Mouse (Mus musculus) ES-E14 (cell line): ENCODE results near the gene Prr22. TPM values are rescaled to one million over a fixed set of nuclear protein-coding genes. Genes with fewer than 3 reads are reported as not detected.

Source experiments
- DNase-seq: peaks from one replicate; pipeline ENCODE4 v3.0.0-alpha.2; 2013; ENCODE audit warnings: low read depth, low spot score
- H3K27ac ChIP-seq: 2 replicates; pipeline ENCODE4 v1.5.1; 2012; ENCODE audit warnings: low read depth, mild to moderate bottlenecking, low read length, moderate library complexity, mixed read lengths; ENCODE audit not compliant: poor library complexity, insufficient read depth, severe bottlenecking
- H3K36me3 ChIP-seq: 2 replicates; pipeline ENCODE4 v1.6.1; 2012; ENCODE audit warnings: mild to moderate bottlenecking, low read length, moderate library complexity, mixed read lengths; ENCODE audit not compliant: control insufficient read depth, poor library complexity, insufficient read depth, severe bottlenecking
- H3K4me1 ChIP-seq, 2 experiments: fragments of 150-350 bp in 1 of 2; sonication (generic) in 1 of 2; 2 replicates each; pipeline ENCODE4 v1.6.1; 2012; ENCODE audit warnings: low read length in 2 of 2, mild to moderate bottlenecking in 1 of 2, mixed read lengths in 1 of 2; ENCODE audit not compliant: control insufficient read depth in 2 of 2, insufficient read depth in 2 of 2, poor library complexity in 1 of 2
- H3K4me3 ChIP-seq, 2 experiments: fragments of 150-350 bp in 1 of 2; sonication (generic) in 1 of 2; 2 replicates each; pipeline ENCODE4 v1.5.1; 2012; ENCODE audit warnings: low read length in 2 of 2, low read depth in 1 of 2, mild to moderate bottlenecking in 1 of 2, mixed read lengths in 1 of 2; ENCODE audit not compliant: insufficient read depth in 1 of 2, poor library complexity in 1 of 2, severe bottlenecking in 1 of 2
- H3K9ac ChIP-seq: 2 replicates; pipeline ENCODE4 v1.6.1; 2012; ENCODE audit warnings: low read depth, mild to moderate bottlenecking, low read length, mixed read lengths; ENCODE audit not compliant: poor library complexity, insufficient read depth, severe bottlenecking
- H3K9me3 ChIP-seq: fragments of 150-350 bp; sonication (generic); 2 replicates; pipeline ENCODE4 v1.6.1; 2012; ENCODE audit warnings: low read depth, mild to moderate bottlenecking, low read length; ENCODE audit not compliant: control insufficient read depth, insufficient read depth
- CHD2 ChIP-seq: IDR thresholded peaks from 2 replicates; pipeline ENCODE4 v1.6.1; 2014; ENCODE audit warnings: mild to moderate bottlenecking, low read depth, low read length, inconsistent platforms
- HCFC1 ChIP-seq: IDR thresholded peaks from 2 replicates; pipeline ENCODE4 v1.6.1; 2012; ENCODE audit warnings: low read length, inconsistent platforms, borderline replicate concordance; ENCODE audit not compliant: insufficient read depth
- MAFK ChIP-seq: IDR thresholded peaks from 2 replicates; pipeline ENCODE4 v1.6.1; 2014; ENCODE audit warnings: mild to moderate bottlenecking, low read depth, low read length, inconsistent platforms; ENCODE audit not compliant: insufficient read depth
- ZC3H11A ChIP-seq: IDR thresholded peaks from 2 replicates; pipeline ENCODE4 v1.6.1; 2012; ENCODE audit warnings: low read depth, mild to moderate bottlenecking, inconsistent platforms, low read length, borderline replicate concordance
- ZNF384 ChIP-seq: IDR thresholded peaks from 2 replicates; pipeline ENCODE4 v1.6.1; 2012; ENCODE audit warnings: low read depth, low read length, inconsistent platforms
- in situ Hi-C, 2 experiments: fragments of 600-800 bp; cut with MboI; formaldehyde crosslinking; loops; one replicate each; pipeline ENCODE4 v1.15.1; 2025; ENCODE audit warnings: low sequenced_read_pairs in 2 of 2, inconsistent platforms in 1 of 2; ENCODE audit not compliant: unreplicated experiment in 2 of 2
- total RNA-seq: library from RNA; depleted of rRNA; stranded (reverse); fragments of 300-350 nt; gene quantifications from 2 replicates; pipeline ENCODE4 v1.2.3, GENCODE M21; 2012; rRNA removed

Prr22 gene
- total RNA-seq, 1 experiment, result 1.2 TPM

DNA sequence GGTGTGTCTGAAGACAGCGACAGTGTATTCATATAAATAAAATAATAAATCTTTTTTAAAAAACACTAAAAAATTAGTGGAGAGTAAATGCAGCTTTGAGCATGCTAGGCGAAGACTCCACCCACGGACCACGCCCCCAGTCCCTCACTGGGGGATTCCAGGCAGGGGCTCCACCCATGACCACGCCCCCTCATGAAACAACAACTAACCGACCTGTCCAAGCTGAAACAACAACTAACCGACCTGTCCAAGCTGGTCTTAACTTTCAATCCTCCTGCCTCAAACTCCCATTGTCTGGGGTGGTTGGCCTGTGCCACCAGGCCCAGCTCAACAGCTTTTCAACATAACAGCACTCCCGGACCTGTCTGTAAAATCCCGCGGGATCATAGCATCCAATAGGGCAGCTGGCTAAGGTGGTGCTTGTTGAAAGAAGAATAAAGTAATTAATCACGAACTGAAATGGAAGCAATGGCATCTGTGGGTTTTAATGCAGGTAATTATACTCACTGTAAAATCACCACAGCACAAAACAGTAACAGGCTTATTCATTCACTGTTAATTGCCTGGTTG is 48.1 kb downstream of the Prr22 start:
- peak overlapping the region in 1 of 2 experiments; percentile 43; a peak in 2 of 4 replicates for H3K4me3 ChIP-seq
- no peak overlapping the region for H3K9ac ChIP-seq
- TF ChIP-seq ZNF384, result no peak
- no peak for TF ChIP-seq HCFC1
- TF ChIP-seq CHD2, result peak; percentile 75
- TF ChIP-seq MAFK, result no peak
- TF ChIP-seq ZC3H11A, result no peak
- in situ Hi-C loops, result no loop called here
- DNase-seq, result peak; percentile 66
- H3K27ac ChIP-seq, result no peak overlapping the region
- H3K36me3 ChIP-seq, result peaks cover 4% of the 10 kb centered on the region; the same call in 1 of the 2 replicates
- no peaks in the 10 kb centered on the region for H3K9me3 ChIP-seq
- H3K4me1 ChIP-seq, result peaks cover 9 to 27% of the 10 kb centered on the region in 2 experiments; a peak in 3 of 4 replicates

DNA sequence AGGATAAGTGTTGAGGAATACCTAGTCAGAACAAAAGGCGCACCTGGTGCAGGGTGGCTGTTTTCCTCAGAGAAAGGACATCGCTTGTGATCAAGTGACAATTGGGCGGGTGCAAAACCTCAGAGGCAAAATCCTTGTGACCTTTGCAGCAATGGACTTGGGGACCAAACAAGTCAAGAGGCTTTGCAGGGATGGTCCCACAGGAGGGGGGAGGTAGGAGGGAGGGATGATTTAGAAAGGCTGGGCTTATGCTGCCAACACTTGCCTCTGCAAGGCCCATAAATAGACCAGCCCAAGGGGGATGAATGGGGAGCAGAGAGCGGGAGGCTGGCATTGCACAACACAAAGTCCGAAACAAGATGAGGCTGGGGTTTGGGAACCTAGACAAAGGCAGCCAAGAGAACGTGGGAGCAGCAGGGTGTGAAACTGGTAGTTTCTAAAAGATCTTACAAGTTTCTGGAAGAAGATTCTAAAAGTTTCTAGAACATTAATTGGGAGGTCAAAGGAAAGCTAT is 49.0 kb downstream of the Prr22 start:
- in situ Hi-C loops, result no loop called here
- no peak overlapping the region for H3K27ac ChIP-seq
- no peak for DNase-seq
- no peaks in the 10 kb centered on the region for H3K9me3 ChIP-seq
- no peak overlapping the region for H3K9ac ChIP-seq
- H3K36me3 ChIP-seq, result peaks cover 7% of the 10 kb centered on the region; the same call in 1 of the 2 replicates
- no peak overlapping the region for H3K4me3 ChIP-seq
- H3K4me1 ChIP-seq, result peaks cover 9 to 27% of the 10 kb centered on the region in 2 experiments; a peak in 3 of 4 replicates
- TF ChIP-seq HCFC1 (no peak), CHD2 (no peak), ZNF384 (no peak), ZC3H11A (no peak), MAFK (no peak)

DNA sequence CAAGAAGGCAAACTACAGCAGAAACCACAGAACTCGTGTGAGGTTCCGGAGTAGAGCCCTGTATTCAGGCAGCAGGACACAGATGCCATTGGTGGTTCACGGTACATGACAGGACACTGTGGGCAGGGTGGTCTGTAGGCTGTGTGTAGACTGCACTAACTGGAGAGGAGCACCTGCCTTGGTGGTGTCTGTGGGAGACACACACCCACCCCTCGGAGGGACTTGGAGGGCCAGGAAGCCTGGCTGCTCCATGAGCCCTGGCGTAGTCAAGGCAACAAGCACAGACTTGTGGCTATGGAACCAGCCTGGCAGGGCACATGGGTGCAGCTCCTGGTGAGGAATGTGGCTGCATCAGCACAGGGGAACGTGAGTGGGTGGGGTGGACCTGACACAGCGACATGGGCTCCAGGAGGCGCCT is 49.7 kb downstream of the Prr22 start:
- peaks cover 9 to 27% of the 10 kb centered on the region in 2 experiments; a peak in 3 of 4 replicates for H3K4me1 ChIP-seq
- in situ Hi-C loops, result no loop called here
- no peaks in the 10 kb centered on the region for H3K9me3 ChIP-seq
- H3K36me3 ChIP-seq, result peaks cover 7% of the 10 kb centered on the region; the same call in 1 of the 2 replicates
- no peak overlapping the region for H3K4me3 ChIP-seq
- TF ChIP-seq ZNF384, result no peak
- no peak for TF ChIP-seq CHD2
- TF ChIP-seq ZC3H11A, result no peak
- no peak for TF ChIP-seq MAFK
- no peak for TF ChIP-seq HCFC1
- H3K9ac ChIP-seq, result no peak overlapping the region
- peak overlapping the region; percentile 22; the same call in 1 of the 2 replicates for H3K27ac ChIP-seq
- no peak for DNase-seq

Other genes starting within 250 kb of the Prr22 start
- 1.5 and 2.6 TPM in 2 replicates for gene Gm20219, start 215.9 kb upstream of the Prr22 start, total RNA-seq
- gene Safb2, start 185.7 kb upstream of the Prr22 start, total RNA-seq, result 113 and 172 TPM in 2 replicates
- 116 and 127 TPM in 2 replicates for gene Safb, start 185.4 kb upstream of the Prr22 start, total RNA-seq
- gene 2410015M20Rik, start 160.5 kb upstream of the Prr22 start, total RNA-seq, result 236 and 294 TPM in 2 replicates
- gene Rpl36, start 156.8 kb upstream of the Prr22 start, total RNA-seq, result 3,972 and 4,168 TPM in 2 replicates
- 169 and 222 TPM in 2 replicates for gene Lonp1, start 143.4 kb upstream of the Prr22 start, total RNA-seq
- gene Catsperd, start 142.1 kb upstream of the Prr22 start, total RNA-seq, result 1.2 and 1.3 TPM in 2 replicates
- gene Ranbp3, start 97.0 kb upstream of the Prr22 start, total RNA-seq, result 133 and 146 TPM in 2 replicates
- 484 and 561 TPM in 2 replicates for gene Ndufa11, start 52.5 kb upstream of the Prr22 start, total RNA-seq
- 7.7 and 8.4 TPM in 2 replicates for gene Vmac, start 52.2 kb upstream of the Prr22 start, total RNA-seq
- 8.4 and 17.7 TPM in 2 replicates for gene Nrtn, start 12.7 kb upstream of the Prr22 start, total RNA-seq
- 70.2 and 108 TPM in 2 replicates for gene Dus3l, start 5.5 kb upstream of the Prr22 start, total RNA-seq
- 15.8 and 22.5 TPM in 2 replicates for gene Rfx2, start 60.8 kb downstream of the Prr22 start, total RNA-seq
- gene Acsbg2, start 104.2 kb downstream of the Prr22 start, total RNA-seq, result 0.58 and 0.90 TPM in 2 replicates
- 17.3 and 24.0 TPM in 2 replicates for gene 1700061G19Rik, start 105.2 kb downstream of the Prr22 start, total RNA-seq
- gene Mllt1, start 165.2 kb downstream of the Prr22 start, total RNA-seq, result 24.6 and 25.9 TPM in 2 replicates
- 0.54 and 0.74 TPM in 2 replicates for gene Acer1, start 211.9 kb downstream of the Prr22 start, total RNA-seq
- 185 and 187 TPM in 2 replicates for gene Clpp, start 220.1 kb downstream of the Prr22 start, total RNA-seq
- gene Alkbh7, start 227.1 kb downstream of the Prr22 start, total RNA-seq, result 37.1 and 39.5 TPM in 2 replicates
- gene Pspn, start 229.8 kb downstream of the Prr22 start, total RNA-seq, result not detected in 2 replicates
- gene Gtf2f1, start 241.0 kb downstream of the Prr22 start, total RNA-seq, result 71.6 and 101 TPM in 2 replicates
- not detected in 2 replicates for gene Gm17949, start 241.2 kb downstream of the Prr22 start, total RNA-seq